Mouse (Mus musculus): ENCODE measurements at regions not wholly inside any gene's neighbourhood (a gene's known extent, or its start where the extent isn't known, plus 50 kb on each side); places are given as distances from the start of the nearest gene placed in this dataset.

GRCm38 (mm10) chr15:103102068-103102840 is 64.6 kb downstream of the Smug1 start:
- DNase-seq: no peak

- DNase-seq: no peak
Measured at GRCm38 (mm10) chr15:103100121-103100520, 66.8 kb downstream of the Smug1 start.

- DNase-seq: no peak
Measured at GRCm38 (mm10) chr15:103094457-103094856, 72.4 kb downstream of the Smug1 start.

DNA sequence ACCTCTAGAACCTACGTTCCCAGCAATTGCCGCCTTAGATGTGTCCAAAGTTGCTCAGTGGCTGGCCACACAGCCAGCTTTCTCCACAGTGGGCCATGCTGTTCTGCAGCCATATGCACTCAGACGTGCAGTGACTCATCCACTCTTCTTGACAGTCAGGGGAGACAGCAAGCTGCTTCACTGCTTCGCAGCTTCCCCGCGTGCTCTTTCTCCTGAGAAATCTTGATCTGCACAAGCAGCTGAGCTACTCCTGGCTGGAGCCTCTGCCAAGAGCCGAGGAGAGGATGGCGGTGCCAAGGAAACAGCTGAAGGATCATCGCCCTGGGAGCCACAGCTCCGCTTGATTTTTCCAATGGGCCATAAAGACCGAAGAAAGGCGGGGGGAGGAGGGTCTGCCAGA is 73.2 kb downstream of the Smug1 start:
- no peak for DNase-seq

DNA sequence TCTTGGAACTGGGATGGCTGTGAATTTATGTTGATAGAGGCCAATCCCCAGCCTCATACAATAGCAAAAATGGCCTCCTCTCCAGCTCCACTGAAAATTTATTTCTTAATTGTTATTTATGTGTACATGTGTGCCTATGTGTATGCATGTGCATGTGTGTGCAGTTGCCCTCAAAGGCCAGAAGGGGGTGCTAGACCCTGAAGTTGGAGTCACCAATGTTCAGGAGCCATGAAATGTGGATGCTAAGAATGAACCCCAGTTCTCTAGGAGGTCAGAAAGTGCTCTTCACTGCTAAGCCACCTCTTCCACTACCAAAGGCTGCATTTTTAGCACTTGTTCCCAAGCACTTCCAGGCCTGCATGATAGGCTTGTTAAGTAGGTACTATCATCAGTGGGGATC is 73.8 kb downstream of the Hoxc4 start:
- no peak for DNase-seq

GRCm38 (mm10) chr15:103090280-103091164 is 71.8 kb downstream of the Hoxc4 start:
- DNase-seq: no peak

GRCm38 (mm10) chr15:103089852-103090251 is 71.1 kb downstream of the Hoxc4 start:
- no peak for DNase-seq

- no peak for DNase-seq
Measured at GRCm38 (mm10) chr15:103089440-103089839, 70.7 kb downstream of the Hoxc4 start.

DNA sequence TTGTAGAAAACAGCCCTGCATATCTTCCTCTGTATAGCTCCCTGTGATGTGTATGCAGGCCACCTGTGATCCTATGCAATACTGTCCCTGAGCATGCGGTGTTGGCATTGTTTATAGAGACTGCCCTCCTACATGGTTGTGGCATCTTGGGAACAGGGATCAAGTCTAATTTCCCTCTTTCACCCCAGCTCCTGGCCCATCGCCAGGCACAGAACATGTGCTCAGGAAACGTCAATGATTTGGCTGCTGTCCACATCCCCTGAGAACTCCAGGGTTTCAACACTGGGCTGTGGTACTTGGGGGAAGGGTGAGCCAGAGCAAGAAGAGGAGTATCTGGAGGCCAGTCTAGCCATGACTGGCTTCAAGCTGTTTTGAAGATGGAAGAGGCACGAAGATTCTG is 68.5 kb downstream of the Hoxc4 start:
- peak in 1 of 2 experiments; percentile 4 for DNase-seq

DNA sequence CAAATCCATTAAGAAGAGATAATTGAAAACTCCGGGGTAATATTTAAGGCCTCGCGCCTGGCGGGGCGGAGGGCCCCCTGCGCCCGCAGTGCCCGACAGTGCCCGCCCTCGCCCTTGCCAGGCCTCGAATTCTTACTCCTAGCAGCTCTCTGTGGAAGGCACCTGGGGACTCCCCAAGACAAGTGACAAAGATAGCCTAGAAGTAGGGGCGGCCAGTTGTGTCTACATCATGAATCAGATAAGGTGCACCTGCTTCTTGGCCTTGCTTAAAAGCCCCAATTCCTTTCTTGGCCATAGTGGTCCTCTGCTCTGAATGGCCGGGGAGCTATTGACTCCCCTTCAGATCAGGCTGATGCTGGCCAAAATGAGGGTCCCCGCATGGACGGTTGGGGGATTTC is 67.9 kb downstream of the Hoxc4 start:
- DNase-seq: no peak
